Mouse (Mus musculus): Measurements from ENCODE around the gene Optc.

DNA sequence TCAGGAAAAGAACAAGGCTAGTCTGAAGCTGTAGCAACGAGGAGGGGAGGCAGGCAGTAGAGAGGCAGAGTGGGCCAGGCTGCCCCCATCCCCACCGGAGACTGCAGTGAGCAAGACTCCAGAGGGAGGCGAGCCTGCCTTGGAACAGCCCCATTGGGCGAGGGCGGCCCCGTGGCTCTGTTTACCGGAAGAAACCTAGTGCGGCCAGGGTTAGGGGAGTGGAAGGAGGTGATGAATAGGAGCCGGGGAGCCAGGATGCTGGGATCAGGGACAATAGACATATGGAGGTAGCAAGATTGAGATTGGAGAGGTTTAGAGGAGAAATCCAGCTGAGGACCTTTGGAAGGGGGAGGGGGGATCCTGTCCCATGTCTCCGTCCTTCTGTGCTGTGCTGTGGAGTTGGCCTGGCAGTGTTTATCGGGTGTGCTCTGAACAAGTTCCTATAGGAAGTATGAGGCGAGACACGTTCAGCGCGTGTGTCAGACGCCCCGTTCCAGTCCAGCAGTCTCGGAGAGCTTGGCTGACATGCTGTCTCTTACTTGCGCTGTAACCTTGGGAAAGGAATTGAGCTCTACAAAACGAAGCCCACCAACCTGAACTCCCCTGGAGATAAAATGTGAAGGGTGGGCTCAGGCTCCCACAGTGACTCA, 17.7 kb downstream of the Optc start:
- TF ChIP-seq ZC3H11A (IDR thresholded peaks at IDR 0.05; ENCODE audit: borderline replicate concordance, low read depth, low read length) = no peak
- no peak for TF ChIP-seq CHD2 (IDR thresholded peaks at IDR 0.05; ENCODE audit: low read depth, low read length)
